Mouse (Mus musculus) pancreas, adult 10 weeks (tissue): Measurements from ENCODE around the gene Tecta. TPM values are rescaled to one million over a fixed set of nuclear protein-coding genes. Genes with fewer than 3 reads are reported as not detected.

Experiments
- polyA plus RNA-seq: library from polyadenylated mRNA; stranded (reverse); fragments of 350-450 nt; fragmentation: Illumina TruSeq; extraction: RNeasy Lipid Tissue Mini Kit (QIAGEN cat#74804); gene quantifications from one replicate; pipeline ENCODE4 v1.2.3, GENCODE M21; 2015; ENCODE audit warnings: low read depth, low replicate concordance; ENCODE audit not compliant: insufficient read depth

Tecta gene
- polyA plus RNA-seq, result not detected

DNA sequence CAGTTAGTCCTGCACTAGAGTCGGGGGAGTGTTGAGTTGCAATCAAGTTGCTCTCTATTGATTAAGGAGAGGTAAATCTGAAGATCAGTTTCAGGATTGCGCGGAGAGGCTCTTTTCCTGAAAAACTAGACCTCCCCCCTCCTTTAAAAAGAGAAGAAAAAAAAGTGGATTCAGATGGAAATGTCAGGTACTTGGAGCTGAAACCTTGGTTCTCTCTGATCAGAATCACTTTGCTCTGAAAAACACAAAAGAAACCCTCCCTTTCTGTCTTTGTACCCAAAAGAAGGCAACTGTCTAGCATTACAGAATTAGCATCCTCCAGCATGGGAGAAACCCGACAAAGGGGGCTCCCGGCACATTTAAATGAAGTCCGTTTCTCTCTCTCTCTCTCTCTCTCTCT, at the start of gene Tecta:
TSS of gene Tecta (minus strand) at position 101 of the 400 bp plus-strand sequence.

Other genes with a start within 250 kb of the Tecta start
- gene Sc5d, start 135.7 kb downstream of the Tecta start, polyA plus RNA-seq, result 3.7 TPM
- 2.9 TPM for gene Tbcel, start 107.9 kb upstream of the Tecta start, polyA plus RNA-seq